Mouse (Mus musculus) embryonic fibroblast, embryonic 13.5 days (primary cell): ENCODE measurements at regions not wholly inside any gene's neighbourhood (a gene's known extent, or its start where the extent isn't known, plus 50 kb on each side); places are given as distances from the start of the nearest gene placed in this dataset.

Experiments
- CTCF ChIP-seq: IDR thresholded peaks from 2 replicates; pipeline ENCODE4 v1.5.1; 2011; ENCODE audit warnings: mild to moderate bottlenecking, control low read depth, low read length, moderate library complexity, borderline replicate concordance; ENCODE audit not compliant: insufficient read depth
- POLR2A ChIP-seq: IDR thresholded peaks from 2 replicates; pipeline ENCODE4 v1.6.1; 2011; ENCODE audit warnings: low read depth, mild to moderate bottlenecking, control low read depth, low read length, moderate library complexity

DNA sequence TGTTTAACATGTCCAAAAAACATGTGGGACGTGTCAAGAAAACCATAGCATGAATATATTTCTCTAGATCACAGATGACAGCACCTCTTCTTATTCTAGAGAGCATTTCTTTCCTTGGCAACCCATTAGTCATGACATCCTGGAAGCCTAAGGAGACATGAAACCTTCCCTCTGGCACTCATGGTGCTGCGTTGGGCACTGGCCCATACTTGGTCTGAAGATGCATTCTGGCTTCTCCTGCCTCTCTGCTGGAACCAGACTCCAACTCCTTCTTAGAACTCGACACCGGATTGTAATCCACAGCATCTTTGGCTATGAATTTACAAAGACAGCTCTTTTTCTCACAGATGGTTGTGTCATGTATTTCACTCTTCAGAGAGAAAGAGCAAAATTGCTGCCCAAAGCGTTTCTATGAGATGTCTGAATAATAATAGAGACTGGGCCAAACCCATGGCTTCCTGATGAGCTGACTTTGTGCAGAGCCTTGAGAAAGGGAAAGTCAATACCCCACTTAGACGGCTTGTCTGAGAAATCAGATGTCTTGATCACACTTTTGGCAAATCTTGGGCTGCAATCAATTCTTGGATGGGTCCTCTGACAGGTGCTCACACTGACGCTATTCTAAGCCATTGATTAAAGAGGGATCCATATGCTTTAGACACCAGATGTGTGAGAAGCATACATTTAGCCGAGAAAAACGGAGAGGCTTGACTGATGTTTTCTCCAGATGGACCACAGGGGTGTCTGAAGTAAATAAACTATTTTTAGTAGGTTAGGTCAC is 195.4 kb downstream of the Usp46 start:
- TF ChIP-seq POLR2A (no peak), CTCF (no peak)
